Mouse (Mus musculus) heart, postnatal 0 days (tissue): ENCODE data around the gene Amdhd2.

Source experiments
- CTCF ChIP-seq: IDR thresholded peaks from 2 replicates; pipeline ENCODE4 v1.5.1; 2016; ENCODE audit warnings: antibody characterized with exemption, control low read depth, low read depth
- EP300 ChIP-seq: IDR thresholded peaks from 2 replicates; pipeline ENCODE4 v1.6.1; 2016; ENCODE audit warnings: antibody characterized with exemption, low read depth

DNA sequence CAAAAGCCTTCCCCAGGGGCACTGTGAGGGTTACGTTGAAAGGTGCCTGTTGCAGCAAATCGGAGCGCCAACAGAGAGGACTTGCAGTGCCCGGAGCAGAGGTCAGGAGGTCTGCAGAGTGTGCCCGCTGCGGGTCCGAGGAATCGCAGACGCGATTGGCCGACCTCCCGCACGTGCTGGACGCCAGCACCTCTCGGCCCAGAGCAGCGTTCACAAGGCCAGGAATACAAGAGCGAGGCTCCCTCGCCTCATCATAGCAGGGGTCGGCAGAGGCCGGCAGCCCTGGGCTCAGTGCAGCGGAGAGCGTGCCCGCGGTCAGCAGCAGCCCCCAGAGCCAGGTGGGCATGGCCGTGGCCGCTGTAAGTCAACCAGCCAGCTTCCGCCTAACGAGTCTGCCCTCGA is 45.1 kb upstream of the Amdhd2 start:
- no peak for TF ChIP-seq CTCF
- no peak for TF ChIP-seq EP300
